Mouse (Mus musculus) lung, adult 2 months (tissue): ENCODE measurements around the gene Shc1.

Source experiments
- CTCF ChIP-seq: fragments of 200-500 bp; IDR thresholded peaks from 2 replicates; pipeline ENCODE4 v1.5.1; 2011; ENCODE audit warnings: mild to moderate bottlenecking, low read length, control low read depth; ENCODE audit not compliant: insufficient read depth
- POLR2A ChIP-seq: fragments of 200-500 bp; IDR thresholded peaks from 2 replicates; pipeline ENCODE4 v1.6.1; 2011; ENCODE audit warnings: low read depth, mild to moderate bottlenecking, control low read depth, low read length, borderline replicate concordance; ENCODE audit errors: extremely low read depth

DNA sequence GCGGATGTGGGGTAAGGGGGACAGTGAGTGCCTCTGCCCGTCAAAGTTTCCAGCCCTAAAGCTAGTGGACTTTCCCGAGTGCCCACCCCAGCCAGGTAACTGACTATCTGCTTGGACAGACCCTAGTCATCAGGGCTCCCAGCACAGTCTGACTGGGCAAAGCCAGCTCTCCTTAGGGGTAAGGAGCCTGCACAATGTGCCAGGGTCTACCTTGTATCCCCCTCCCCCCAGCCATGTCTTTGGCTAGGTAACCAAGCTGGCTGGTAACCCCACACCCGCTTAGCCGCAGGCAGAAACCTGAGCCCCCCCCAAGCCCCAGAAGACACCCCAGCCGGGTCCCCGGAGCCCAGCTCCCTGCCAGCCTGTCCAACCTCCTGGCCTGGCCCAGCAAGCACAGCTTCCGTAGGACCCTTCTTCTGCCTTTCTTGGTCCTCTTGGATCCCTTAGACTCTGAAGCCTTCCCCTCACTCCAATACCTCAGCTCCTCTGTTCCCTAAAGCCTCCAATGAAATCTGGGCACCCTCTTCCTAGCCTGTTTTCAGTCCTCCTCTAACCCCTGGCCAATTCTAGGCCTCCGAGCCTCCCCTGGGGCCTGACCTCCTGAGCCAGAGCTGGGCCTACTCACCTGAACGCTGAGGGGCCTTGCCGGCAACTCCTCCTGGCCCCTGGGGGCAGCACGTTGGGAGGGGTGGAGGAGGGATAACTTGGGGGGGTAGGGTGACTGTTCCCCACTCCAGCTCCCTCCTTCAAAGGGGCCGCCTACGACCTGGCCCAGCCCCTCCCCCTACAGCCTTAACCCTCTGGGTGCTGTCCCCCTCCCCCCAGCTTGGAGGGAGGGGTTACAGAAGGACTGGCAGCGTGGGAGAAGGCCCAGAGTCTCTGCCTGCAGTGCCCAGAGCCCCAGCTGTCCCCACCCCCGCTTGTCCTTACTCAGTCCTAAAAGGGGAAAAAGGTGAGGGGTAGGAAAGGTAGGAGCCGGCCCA lies 31.5 kb upstream of the Shc1 start:
- TF ChIP-seq CTCF (no peak), POLR2A (no peak)
